Mouse (Mus musculus): ENCODE measurements around the gene Kmt2b. TPM values are rescaled to one million over a fixed set of nuclear protein-coding genes. Genes with fewer than 3 reads are reported as not detected.

Kmt2b gene
- polyA plus RNA-seq, 1 experiment from 2014 or later: 9.8 TPM

GRCm38 (mm10) chr7:30596811-30597210, 8.3 kb upstream of the Kmt2b start:
- Histone ChIP-seq H3K4me2 (no peak overlapping the region), H3K4me1 (replicated peaks) (peaks cover 14% of the 10 kb centered on the region), H3K27me3 (no peaks in the 10 kb centered on the region), H3K36me3 (no peaks in the 10 kb centered on the region), H3K9ac (no peak overlapping the region), H3K4me3 (no peak overlapping the region), H3K27ac (replicated peaks) (no peak overlapping the region), H3K9me3 (no peaks in the 10 kb centered on the region)
- ATAC-seq (ENCODE audit: low FRiP score, low read depth): no peak
- WGBS: 83% methylated on average over 5 of the region's 5 CpGs

- peaks cover 14% of the 10 kb centered on the region for H3K4me1 ChIP-seq (replicated peaks)
- ATAC-seq (ENCODE audit: low FRiP score, low read depth): no peak
- no peak overlapping the region for H3K9ac ChIP-seq
- H3K9me3 ChIP-seq: no peaks in the 10 kb centered on the region
- H3K27ac ChIP-seq (replicated peaks): no peak overlapping the region
- H3K27me3 ChIP-seq: no peaks in the 10 kb centered on the region
- no peak overlapping the region for H3K4me2 ChIP-seq
- H3K36me3 ChIP-seq: no peaks in the 10 kb centered on the region
- no peak overlapping the region for H3K4me3 ChIP-seq
- 90% methylated on average over 5 of the region's 5 CpGs for WGBS
Measured at GRCm38 (mm10) chr7:30596093-30596492, 7.6 kb upstream of the Kmt2b start.

- H3K27me3 ChIP-seq: no peaks in the 10 kb centered on the region
- 73% methylated on average over 4 of the region's 4 CpGs for WGBS
- H3K9ac ChIP-seq: no peak overlapping the region
- ATAC-seq (ENCODE audit: low FRiP score, low read depth): no peak
- no peak overlapping the region for H3K4me3 ChIP-seq
- no peak overlapping the region for H3K27ac ChIP-seq (replicated peaks)
- peaks cover 8% of the 10 kb centered on the region for H3K4me1 ChIP-seq (replicated peaks)
- H3K36me3 ChIP-seq: no peaks in the 10 kb centered on the region
- no peak overlapping the region for H3K4me2 ChIP-seq
- H3K9me3 ChIP-seq: no peaks in the 10 kb centered on the region
Measured at GRCm38 (mm10) chr7:30594510-30595024, 6.0 kb upstream of the Kmt2b start.

- Histone ChIP-seq H3K27me3 (no peaks in the 10 kb centered on the region), H3K4me3 (no peak overlapping the region), H3K36me3 (no peaks in the 10 kb centered on the region), H3K9me3 (no peaks in the 10 kb centered on the region), H3K27ac (replicated peaks) (no peak overlapping the region), H3K4me2 (no peak overlapping the region), H3K4me1 (replicated peaks) (peaks cover 8% of the 10 kb centered on the region), H3K9ac (no peak overlapping the region)
- ATAC-seq (ENCODE audit: low FRiP score, low read depth): no peak
- 65% methylated on average over 10 of the region's 10 CpGs for WGBS
Measured at GRCm38 (mm10) chr7:30593579-30594509, 5.3 kb upstream of the Kmt2b start.

GRCm38 (mm10) chr7:30592772-30593423, 4.4 kb upstream of the Kmt2b start:
- H3K4me3 ChIP-seq: no peak overlapping the region
- no peak overlapping the region for H3K9ac ChIP-seq
- no peaks in the 10 kb centered on the region for H3K9me3 ChIP-seq
- H3K36me3 ChIP-seq: no peaks in the 10 kb centered on the region
- H3K4me1 ChIP-seq (replicated peaks): peaks cover 8% of the 10 kb centered on the region
- H3K27me3 ChIP-seq: no peaks in the 10 kb centered on the region
- ATAC-seq (ENCODE audit: low FRiP score, low read depth): no peak
- H3K27ac ChIP-seq (replicated peaks): no peak overlapping the region
- H3K4me2 ChIP-seq: no peak overlapping the region
- WGBS: 59% methylated on average over 5 of the region's 5 CpGs

GRCm38 (mm10) chr7:30591605-30591951, 3.1 kb upstream of the Kmt2b start:
- Histone ChIP-seq H3K4me3 (no peak overlapping the region), H3K36me3 (0 out of 2 replicates have a peak, but pooled peaks cover under 1% of the 10 kb centered on the region), H3K27ac (replicated peaks) (no peak overlapping the region), H3K4me1 (replicated peaks) (peaks cover 20% of the 10 kb centered on the region), H3K4me2 (no peak overlapping the region), H3K9me3 (no peaks in the 10 kb centered on the region), H3K27me3 (no peaks in the 10 kb centered on the region), H3K9ac (no peak overlapping the region)
- 37% methylated on average over 4 of the region's 4 CpGs for WGBS
- no peak for ATAC-seq (ENCODE audit: low FRiP score, low read depth)

GRCm38 (mm10) chr7:30590927-30591604, 2.5 kb upstream of the Kmt2b start:
- Histone ChIP-seq H3K4me2 (no peak overlapping the region), H3K4me3 (no peak overlapping the region), H3K36me3 (0 out of 2 replicates have a peak, but pooled peaks cover 6% of the 10 kb centered on the region), H3K9ac (no peak overlapping the region), H3K27me3 (no peaks in the 10 kb centered on the region), H3K9me3 (no peaks in the 10 kb centered on the region), H3K27ac (replicated peaks) (no peak overlapping the region), H3K4me1 (replicated peaks) (peaks cover 26% of the 10 kb centered on the region)
- 86% methylated on average over 9 of the region's 9 CpGs for WGBS
- ATAC-seq (ENCODE audit: low FRiP score, low read depth): no peak

GRCm38 (mm10) chr7:30589435-30590301, 1.1 kb upstream of the Kmt2b start:
- 30% methylated on average over 40 of the region's 40 CpGs for WGBS
- H3K9ac ChIP-seq: peak overlapping the region; percentile 97
- H3K36me3 ChIP-seq: peaks cover 17% of the 10 kb centered on the region; the same call in 1 of the 2 replicates

GRCm38 (mm10) chr7:30587842-30588667, 471 bp downstream of the Kmt2b start:
- peak overlapping the region; percentile 97 for H3K9ac ChIP-seq
- no peaks in the 10 kb centered on the region for H3K27me3 ChIP-seq
- peaks cover 27% of the 10 kb centered on the region for H3K4me1 ChIP-seq (replicated peaks)
- H3K4me3 ChIP-seq: peak overlapping the region; percentile 70
- peak; percentile 35 for ATAC-seq (ENCODE audit: low FRiP score, low read depth)
- peak overlapping the region; percentile 92 for H3K27ac ChIP-seq (replicated peaks)
- under 1% methylated on average over 67 of the region's 67 CpGs for WGBS
- no peaks in the 10 kb centered on the region for H3K9me3 ChIP-seq
- peak overlapping the region; percentile 92 for H3K4me2 ChIP-seq
- peaks cover 33% of the 10 kb centered on the region for H3K36me3 ChIP-seq

More at GRCm38 (mm10) chr7:30589435-30590301, 1.1 kb upstream of the Kmt2b start:
- Histone ChIP-seq H3K27ac (replicated peaks) (peak overlapping the region; percentile 92), H3K4me2 (peak overlapping the region; percentile 92), H3K4me1 (replicated peaks) (peaks cover 27% of the 10 kb centered on the region), H3K4me3 (peak overlapping the region; percentile 70), H3K9me3 (no peaks in the 10 kb centered on the region), H3K27me3 (no peaks in the 10 kb centered on the region)
- peak; percentile 54 for ATAC-seq (ENCODE audit: low FRiP score, low read depth)

GRCm38 (mm10) chr7:30586455-30587020, 2.0 kb downstream of the Kmt2b start:
- H3K27me3 ChIP-seq: no peaks in the 10 kb centered on the region
- peak overlapping the region; percentile 92 for H3K4me2 ChIP-seq
- H3K9ac ChIP-seq: no peak overlapping the region
- no peak for ATAC-seq (ENCODE audit: low FRiP score, low read depth)
- no peak overlapping the region for H3K27ac ChIP-seq (replicated peaks)
- H3K36me3 ChIP-seq: peaks cover 48% of the 10 kb centered on the region
- no peaks in the 10 kb centered on the region for H3K9me3 ChIP-seq
- 86% methylated on average over 28 of the region's 28 CpGs for WGBS
- peaks cover 27% of the 10 kb centered on the region for H3K4me1 ChIP-seq (replicated peaks)
- peak overlapping the region; percentile 70; the same call in 1 of the 2 replicates for H3K4me3 ChIP-seq
